Mouse (Mus musculus) spleen, adult 2 months (tissue): ENCODE measurements around the gene Art5.

Experiments
- CTCF ChIP-seq: fragments of 200-500 bp; IDR thresholded peaks from 2 replicates; pipeline ENCODE4 v1.5.1; 2011; ENCODE audit warnings: mild to moderate bottlenecking, inconsistent platforms; ENCODE audit not compliant: insufficient read depth, insufficient read length, insufficient replicate concordance; ENCODE audit errors: extremely low read depth
- POLR2A ChIP-seq: fragments of 200-500 bp; IDR thresholded peaks from 2 replicates; pipeline ENCODE4 v1.6.1; 2011; ENCODE audit warnings: low read depth, low read length, inconsistent platforms

GRCm38 (mm10) chr7:102061353-102061752 lies 47.9 kb downstream of the Art5 start:
- TF ChIP-seq CTCF (no peak), POLR2A (no peak)
